Mouse (Mus musculus) urinary bladder, postnatal 10 days (tissue): ENCODE measurements around the gene C87436.
A peak's percentile ranks its signal among the peaks of the same experiment; 100 is the strongest.

Experiments used
- DNase-seq: peaks from one replicate; pipeline ENCODE4 v3.0.0; 2022; ENCODE audit warnings: low spot score

C87436 gene

DNA sequence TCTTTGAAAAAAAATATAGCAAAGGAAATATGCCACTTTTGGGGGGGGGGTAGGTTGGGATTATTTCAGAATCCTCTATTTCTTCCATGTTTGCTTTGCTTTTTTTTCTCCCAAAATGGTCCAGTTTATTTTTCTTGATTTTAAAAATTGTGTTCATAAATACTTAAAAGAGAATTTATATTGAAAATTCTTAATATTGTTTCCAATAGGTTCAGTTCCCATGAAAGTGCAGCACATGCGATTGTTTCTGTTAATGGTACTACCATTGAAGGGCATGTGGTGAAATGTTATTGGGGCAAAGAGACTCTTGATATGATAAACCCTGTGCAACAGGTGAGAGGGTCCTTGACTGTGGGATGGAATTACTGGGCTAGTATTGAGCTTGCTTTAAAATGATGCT, 11.8 kb upstream of the C87436 start, which contains the start of gene Gm44790:
Gene Gm44790, plus strand, starts transcription at position 301 of the 400 bp plus-strand sequence.
- DNase-seq, result no peak

DNA sequence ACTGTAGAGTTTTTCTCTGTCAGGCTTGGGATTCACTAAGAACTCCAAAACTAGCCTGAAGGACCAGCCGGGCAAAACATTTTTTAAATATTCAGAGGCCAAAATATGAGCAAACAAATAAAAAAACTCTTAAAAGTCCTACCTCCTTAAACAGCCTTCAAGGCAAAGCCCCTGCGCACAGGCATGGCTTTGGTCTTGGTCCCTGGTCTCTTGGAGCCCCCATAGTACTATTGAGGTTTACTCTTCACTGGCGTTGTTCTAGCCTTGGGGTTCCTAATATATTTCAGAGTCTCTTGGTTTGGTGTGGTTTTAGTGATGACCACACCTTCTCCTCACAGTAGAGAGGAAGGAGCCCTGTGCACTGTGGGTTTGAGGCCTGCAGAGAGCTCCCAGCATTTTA, 6.6 kb upstream of the C87436 start:
- no peak for DNase-seq

DNA sequence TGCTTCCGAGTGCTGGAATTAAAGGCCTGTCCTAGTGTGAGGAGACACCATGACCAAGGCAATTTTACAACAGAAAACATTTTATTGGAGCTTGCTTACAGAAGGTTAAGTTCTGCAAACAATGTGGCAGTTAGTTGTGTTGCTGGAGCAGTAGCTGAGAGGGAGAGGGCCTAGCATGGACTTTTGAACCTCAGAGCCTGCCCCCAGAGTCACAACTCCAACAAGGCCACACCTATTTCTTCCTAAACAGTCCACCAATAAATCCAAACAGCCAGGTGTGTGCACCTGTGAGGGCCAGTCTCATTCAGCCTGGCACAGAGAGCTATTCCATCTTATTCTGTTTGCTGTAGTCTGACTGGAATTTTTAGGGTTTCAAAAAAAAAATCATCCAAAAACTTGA, 4.5 kb upstream of the C87436 start:
- DNase-seq, result no peak

DNA sequence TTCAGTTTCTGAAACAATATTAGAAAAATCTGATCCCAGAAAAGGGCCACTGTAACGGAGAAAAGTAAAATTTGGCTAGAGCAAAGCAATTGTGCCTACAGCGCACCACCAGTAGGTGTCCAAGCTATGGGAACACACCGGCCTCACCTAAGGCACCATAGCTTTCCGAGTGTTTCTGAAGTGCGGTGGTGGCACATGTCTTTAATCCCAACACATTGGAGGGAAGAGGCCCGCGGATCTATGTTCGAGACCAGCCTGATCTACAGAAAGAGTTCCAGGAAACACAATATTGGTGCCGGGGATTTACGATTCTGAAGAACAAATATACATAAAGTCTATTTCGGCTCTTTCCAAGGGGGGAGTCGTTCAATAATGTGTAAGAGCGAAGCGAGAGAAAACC, 463 bp upstream of the C87436 start:
- no peak for DNase-seq

DNA sequence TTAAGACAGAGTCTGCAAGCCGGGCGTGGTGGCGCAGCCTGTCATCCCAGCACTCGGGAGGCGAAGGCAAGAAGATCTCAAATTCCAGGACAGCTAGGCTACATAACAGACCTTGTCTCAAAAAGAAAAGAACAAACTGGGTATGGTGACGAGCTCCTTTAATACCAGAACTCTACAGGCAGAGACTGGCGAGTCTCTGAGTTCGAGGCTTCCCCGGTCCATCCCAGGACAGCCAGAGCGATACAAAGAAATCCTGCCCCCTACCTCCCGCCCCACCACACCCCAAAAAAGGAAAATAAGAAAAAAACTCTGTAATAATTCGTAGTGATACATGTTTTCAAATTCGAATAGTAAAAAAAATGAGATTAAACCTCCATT, 934 bp downstream of the C87436 start:
- no peak for DNase-seq

DNA sequence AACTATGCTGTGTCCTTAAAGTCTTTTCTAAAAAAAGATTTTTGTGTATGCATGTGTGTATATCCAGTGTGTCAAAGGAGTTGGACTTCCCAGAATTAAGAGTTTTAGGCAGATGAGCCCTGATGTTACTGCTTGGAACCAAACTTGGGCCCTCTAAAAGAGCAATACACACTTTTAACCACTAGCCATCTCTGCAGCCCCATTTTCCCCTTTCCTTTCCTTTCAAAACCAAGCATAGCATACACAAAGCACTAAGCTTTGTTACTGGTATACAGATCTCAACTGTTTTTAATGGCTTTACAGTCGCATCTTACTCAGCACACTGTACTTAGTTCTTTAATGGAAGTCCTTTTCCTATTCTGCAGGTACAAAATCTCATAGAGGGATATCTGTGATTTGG, 1.4 kb downstream of the C87436 start:
- no peak for DNase-seq

DNA sequence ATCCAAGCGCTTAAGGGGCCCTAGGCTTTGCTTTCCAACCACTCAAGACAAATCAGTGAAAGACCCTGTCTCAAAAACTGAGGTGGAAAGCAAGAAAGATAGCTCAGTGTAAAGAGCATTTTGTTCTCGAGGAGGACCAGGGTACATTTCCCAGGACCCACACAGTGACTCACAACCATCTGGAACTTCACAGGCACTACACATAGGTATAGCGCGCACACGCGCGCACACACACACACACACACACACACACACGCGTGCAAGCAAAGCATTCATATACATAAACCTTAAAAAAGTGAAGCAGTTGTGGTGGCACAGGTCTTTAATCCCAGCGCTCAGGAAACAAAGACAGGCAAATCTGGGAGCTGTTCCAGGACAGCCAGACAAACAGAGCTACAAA, 3.4 kb downstream of the C87436 start:
- DNase-seq, result no peak

DNA sequence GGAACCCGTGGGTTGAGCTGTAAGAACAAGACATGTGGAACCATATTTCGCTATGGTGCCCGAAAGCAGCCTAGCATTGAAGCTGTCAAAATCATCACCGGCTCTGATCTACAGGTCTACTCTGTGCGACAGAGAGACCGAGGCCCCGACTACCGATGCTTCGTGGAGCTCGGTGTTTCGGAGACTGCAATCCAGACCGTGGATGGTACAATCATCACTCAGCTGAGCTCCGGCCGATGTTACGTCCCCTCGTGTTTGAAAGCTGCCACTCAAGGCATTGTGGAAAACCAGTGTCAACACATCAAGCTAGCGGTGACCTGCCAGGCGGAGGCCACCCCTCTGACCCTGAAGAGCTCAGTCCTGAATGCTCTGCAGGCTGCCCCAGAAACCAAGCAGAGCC, 7.4 kb downstream of the C87436 start:
- no peak for DNase-seq

DNA sequence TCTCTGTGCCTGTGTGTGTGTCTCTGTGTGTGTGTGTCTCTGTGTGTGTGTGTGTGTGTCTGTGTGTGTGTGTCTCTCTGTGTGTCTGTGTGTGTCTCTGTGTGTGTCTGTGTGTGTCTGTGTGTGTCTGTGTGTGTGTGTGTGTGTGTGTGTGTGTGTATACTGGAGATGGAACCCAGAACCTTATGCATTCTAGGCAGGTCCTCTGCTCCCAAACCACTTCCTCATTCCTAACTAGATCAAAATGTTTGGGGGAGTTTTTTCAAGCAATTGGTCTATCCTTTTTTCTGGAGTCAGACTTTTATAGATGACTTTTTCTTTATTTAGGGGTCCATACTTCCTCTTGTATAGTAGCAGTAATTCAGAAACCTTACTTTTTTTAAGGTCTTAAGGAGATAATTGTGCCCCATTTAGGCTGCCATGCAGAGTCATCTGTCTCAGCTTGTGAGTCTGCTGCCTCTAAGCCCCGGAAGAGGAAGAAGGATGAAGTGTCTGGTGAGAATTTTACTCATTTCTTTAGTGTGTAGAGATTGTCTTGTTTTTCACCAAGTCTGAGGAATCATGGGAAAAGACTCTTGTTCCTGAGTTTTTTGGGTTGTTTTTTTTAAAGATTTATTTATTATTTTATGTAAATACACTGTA, 8.9 kb downstream of the C87436 start:
- no peak for DNase-seq

DNA sequence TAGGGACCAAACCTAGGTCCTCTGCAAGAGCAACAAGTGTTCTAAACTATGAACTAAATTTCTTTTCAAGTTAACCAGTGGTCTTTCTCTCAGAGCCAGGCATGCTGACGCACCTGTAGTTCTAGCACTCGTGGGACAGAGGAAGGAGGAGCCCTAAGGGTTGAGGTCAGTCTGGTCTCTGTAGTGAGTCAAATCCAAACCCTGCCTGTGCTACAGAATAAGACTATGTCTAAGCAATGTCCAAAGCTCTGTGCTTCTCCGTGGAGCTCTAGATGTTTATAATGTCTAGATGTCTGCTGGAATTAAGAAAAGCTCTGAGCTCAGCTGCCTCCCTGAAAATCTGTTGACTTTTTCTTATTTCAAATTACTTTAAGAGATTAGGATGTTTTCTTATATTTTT, 18.6 kb downstream of the C87436 start:
- no peak for DNase-seq

DNA sequence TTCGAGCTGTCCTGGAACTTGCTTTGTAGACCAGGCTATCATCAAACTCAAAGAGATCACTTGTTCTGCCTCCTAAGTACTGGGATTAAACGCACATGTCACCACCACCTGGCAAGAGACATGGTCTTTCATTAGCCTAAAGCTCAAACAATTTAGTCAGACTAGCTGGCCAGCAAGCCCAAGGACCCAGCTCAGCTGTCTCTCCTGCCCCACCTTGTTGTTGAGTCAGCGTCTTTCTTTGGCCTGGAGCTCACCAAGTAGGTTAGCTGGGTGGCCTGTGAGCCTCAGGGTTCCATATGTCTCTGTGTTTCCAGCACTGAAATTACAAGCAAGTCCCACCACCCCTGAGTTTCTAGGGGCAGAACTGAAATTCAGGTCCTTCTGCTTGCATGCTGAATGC, 24.9 kb downstream of the C87436 start:
- no peak for DNase-seq

DNA sequence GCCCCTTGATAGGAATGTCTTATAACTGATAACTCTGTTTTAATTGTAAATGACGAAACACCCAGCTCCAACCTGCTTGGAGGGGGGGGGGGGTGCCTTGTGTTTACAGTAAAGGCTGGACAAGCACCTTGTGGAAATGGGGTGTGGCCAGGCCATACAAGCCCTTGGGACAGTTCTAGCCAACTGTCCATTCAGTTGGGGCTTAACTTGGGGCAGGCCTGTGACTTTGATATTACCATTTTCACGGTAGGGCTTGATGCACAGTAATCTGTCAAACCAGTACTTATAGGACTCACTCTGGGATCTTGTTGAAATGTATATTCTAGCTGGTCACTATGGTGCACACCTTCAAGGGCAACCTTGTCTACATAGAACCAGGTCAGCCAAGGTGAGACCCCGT, 33.1 kb downstream of the C87436 start:
- DNase-seq, result no peak

DNA sequence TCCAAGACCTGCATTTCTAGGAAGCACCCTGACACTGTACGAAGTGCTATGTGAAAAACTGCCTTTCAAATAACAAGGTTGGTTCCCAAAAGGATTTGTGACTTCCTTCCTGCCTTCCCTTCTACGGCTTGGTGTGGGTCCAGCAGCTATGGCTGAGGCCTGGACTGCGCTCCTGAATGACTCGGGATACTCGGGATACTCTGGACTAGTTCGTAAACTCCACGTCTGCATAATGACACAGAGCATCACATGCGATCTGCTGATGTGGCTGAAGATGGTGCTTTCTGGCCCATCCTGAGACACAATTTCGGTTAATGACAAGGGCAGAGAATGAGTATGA, 33.6 kb downstream of the C87436 start:
- no peak for DNase-seq

DNA sequence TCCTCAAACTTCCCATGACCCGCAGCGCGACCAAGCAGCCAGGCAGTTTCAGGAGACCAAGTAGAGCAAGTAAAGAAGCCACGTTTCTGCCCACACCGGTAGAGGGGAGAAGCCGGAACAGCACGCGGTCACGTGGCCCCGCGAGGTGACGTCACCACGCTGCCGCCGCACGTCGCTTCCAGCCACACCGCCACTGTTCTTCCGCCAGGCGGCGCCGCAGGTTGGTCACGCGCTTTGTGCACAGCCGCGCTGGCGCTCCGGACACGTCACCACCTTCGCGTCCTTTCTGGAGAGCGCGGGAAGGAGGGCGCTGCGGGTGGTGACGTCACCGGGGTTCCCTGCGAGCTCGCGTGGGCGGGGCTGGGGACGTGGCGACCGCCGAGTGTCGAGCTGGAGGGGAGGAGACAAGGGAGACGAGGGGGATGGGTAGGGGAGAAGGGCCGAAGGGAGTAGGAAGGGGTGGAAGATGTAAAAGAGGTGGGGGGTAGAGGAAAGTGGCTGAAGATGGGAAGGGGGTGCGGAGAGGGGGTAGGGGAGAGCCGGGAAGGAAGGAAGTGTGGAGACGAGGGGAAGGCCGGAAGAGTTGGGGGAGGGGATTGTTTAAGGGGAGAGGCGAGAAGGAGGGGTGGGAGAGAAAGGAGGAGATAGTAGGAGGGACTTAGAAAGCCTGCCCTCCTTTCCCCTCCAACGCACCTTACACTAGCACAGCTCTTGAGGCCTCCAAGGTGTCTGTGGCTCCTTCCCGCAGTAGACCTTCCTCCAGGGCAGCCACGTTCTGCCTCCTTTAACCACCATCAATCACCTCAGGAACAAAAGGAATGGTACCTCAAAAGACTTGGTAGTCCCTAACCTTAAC, 34.2 kb downstream of the C87436 start:
- DNase-seq, result peak; percentile 99

DNA sequence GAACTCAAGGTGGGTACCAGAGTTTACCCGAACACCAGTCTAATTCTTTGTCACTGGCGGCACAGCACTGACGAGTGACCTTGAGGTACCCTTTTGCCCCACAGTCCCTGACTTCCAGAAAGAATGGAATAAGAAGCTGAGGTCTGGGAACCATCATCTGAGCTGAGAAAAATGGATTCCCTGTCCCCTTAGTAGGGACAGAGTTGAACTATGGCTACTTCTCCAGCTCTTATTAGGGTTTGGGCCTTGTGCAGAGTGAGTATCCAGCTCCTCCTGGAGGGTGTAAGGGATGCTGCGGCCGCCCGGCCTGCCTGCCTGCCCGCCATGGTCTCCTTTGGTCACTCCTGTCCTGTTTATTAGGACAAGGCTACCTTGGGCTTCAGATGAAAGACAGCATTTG, 34.9 kb downstream of the C87436 start:
- no peak for DNase-seq

DNA sequence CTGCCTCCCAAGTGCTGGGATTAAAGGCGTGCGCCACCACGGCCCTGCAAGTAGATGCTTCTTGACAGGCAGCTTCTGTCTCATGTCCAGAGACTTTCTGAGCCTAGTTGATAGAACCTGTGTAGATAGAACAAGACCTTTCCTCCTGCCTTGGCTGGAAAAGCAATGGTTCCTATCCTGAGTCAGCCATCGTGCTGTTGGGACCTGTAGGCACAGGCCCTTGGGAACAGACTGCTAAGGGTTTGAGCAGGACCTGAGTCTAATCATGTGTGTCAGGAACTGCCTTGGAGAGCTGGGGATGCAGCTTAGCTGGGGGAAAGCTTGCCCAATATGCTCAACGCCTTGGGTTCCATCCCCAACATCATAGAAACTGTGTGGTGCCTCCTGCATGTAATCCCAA, 35.9 kb downstream of the C87436 start:
- no peak for DNase-seq

DNA sequence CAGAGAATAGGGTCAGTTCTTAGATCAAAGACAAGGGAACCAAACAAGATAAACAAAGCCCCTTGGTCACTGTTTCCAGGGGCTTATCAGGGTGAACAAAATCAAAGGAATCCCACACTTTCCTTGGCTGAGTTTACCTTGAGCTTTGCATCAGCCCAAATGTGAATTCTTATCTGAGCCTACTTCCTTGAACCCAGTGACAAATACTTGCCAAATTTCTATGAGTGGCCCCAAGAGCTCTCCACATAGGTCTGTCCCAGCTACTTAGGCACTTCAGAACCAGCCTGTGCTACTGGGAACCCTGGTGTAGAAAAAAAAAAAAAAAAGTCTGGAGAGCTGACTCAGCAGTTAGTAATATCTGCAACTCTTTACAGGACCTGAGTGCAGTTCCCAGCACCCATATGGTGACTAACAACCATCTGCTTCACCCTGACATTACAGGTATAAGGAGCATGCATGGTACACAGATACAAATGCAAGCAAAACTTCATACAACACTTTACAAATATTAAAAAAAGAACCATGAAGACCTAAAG, 36.5 kb downstream of the C87436 start:
- DNase-seq, result no peak

DNA sequence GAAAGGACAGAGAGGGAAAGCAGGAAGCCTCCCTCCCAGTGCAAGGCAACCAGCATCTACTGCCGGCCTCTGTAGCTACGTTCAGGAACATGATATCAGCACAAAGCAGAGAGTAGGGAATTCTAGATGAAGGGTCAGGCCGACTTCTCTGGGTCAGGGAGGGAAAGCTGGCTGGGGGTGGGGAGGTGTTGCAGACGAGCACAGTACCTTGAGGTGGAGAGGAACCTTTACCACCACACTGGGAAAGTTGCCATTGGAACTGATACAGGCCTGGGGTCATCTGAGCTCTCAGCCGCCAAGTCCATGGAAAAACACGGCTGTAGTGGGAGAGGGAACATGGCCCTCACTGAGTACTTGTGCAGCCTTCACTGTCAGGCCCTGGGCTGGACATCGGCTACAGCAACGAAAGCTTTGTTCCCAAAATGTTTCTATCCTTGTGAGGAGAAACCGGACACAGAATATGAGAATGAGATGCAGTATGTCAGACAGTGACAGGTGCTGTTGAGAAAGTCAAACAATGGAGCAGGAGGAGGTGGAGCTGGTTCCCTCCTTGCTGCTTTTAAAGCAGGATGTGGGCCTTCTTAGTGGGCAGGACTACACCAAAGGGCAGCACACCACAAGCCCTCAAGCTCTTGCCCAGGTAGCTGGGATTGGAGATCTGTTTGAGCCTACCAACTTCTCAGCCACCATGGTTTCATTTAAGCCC, 37.4 kb downstream of the C87436 start:
- DNase-seq, result no peak

DNA sequence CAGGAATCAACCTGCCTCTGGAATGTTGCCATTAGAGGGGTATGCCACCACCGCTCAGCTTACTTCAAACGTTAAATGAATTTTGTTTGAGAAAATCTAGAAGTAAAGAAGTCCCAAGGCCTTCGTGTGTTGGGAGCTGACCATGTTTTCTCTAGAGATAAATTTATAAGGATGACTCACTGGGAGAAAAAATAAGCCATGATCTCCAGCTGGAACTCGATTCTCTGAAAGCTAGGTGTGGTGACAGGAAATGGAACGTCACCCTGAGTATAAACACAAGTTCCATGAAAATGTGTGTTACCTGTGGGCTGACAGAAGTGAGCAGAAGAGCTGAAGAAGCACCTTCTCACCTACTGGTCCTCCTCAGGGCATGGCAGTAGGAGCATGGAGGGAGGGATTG, 38.8 kb downstream of the C87436 start:
- DNase-seq, result no peak

DNA sequence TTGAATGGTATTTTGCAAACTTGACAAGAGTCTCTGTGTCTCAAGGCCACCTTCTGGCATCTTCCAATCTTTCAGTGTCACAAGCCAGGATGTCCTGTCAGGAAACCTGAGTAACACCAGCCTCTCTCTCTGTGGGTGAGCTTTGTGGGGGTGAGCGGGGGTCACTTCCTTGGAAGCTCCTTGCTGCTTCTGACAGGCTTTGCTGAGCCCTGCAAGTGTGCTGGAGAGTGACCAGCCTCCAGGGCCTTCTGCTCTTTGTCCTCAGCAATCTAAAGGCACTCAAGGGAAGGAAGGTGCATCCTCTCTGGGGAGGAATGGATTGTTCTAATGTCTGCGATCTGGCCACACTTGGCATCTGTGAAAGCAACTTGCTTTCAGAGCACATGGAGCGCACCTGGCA, 41.1 kb downstream of the C87436 start:
- no peak for DNase-seq

DNA sequence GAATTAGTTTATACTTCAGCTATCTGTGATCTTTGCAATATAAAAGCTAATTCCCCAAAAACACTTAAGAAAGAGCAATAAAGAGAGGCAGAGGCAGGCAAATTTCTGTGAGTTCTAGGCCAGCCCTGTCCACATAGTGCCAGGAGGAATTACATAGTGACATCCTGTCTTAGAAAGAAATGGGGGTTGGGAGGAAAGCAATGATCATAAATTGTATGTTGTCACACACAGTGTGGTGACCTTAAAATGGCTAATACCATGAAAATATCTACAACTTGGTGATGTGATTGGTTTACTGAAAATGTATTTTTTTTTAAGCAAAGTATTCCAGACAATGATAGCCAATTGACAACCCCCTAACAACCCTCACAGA, 41.6 kb downstream of the C87436 start:
- no peak for DNase-seq

DNA sequence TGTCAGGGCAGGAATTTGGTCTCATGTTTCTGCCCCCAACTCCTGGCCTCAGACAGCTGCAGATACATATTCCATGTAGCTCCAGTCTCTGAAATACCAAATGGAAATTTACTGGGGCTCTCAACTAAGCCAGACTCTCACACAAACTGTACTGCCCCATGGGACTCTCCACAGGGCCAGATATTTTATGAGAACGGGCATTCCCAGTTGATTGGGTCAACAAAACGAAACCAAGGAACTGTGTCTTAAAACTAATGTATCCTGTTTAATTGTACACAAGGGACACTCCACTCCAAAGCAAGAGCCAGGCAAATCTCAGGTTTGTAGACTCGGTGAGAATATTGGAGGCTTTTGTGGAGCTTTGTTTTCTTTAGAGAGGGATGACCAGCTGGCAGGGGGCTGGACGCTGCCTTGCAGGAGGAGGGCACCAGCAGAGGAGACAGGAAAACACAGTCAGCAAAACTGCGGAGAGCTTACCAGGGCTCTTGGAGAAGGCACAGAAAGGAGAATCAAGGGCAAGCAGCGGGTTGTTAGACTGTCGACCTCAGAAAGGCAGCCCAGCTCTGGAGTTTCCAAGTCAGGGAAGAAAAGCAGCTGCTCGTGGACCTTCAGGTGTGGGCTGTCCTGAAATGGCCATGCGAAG, 42.1 kb downstream of the C87436 start:
- DNase-seq, result no peak

DNA sequence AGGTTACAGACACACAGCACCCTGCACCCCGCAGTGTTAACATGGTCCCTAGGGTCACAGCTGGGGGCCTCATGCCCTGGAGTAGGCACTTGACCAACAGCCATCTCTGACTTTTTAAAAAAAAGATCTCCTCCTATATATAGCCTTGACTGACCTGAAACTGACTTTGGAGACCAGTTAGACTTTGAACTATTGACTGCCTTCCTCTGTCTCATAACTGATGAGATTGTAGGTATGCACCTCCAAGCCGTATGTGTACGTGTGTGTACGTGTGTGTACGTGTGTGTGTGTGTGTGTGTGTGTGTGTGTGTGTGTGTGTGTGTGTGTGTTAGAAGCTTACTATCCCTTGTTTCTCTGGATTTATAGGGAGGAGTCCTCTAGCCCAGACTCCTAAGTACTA, 43.7 kb downstream of the C87436 start:
- DNase-seq, result no peak
